Mouse (Mus musculus) olfactory bulb, adult 2 months (tissue): ENCODE results near the gene Pik3cd.

Source experiments
- CTCF ChIP-seq: fragments of 200-500 bp; IDR thresholded peaks from 2 replicates; pipeline ENCODE4 v1.5.1; 2012; ENCODE audit warnings: low read depth, mild to moderate bottlenecking, low read length, moderate library complexity; ENCODE audit not compliant: insufficient read depth
- POLR2A ChIP-seq: fragments of 200-500 bp; IDR thresholded peaks from 2 replicates; pipeline ENCODE4 v1.6.1; 2012; ENCODE audit warnings: mild to moderate bottlenecking, low read depth, low read length, moderate library complexity; ENCODE audit not compliant: insufficient read depth

DNA sequence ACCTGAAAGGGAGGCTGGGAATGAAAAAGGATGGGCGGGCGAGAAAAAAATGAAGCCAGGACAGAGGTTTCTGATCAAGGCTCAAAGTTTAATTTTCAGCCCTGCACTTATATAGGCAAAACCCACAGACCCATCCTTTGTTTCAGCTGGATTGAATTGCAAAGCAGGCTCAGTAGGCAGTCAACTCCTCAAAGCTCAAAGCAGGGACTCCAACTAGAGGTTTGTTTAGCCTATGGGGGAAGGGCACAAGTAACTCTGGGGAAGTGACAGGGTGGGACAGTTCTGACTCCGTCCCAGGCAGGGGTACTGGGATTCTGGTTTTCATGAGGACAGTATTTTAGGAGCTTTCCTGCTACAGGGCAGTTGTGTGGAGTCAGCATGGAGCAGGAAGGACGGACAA, 81.1 kb downstream of the Pik3cd start:
- TF ChIP-seq CTCF (no peak), POLR2A (no peak)
